Mouse (Mus musculus) kidney, postnatal 10 days (tissue): Measurements from ENCODE around the gene Synm.

Source experiments
- DNase-seq: peaks from one replicate; pipeline ENCODE4 v3.0.0; 2021; ENCODE audit warnings: mixed read lengths

Gene Synm

GRCm38 (mm10) chr7:67747731-67748305 lies 11.7 kb downstream of the Synm start:
- DNase-seq: no peak

- DNase-seq: no peak
These were observed 17.8 kb downstream of the Synm start for GRCm38 (mm10) chr7:67741706-67742105.

- DNase-seq: no peak
These were observed 18.7 kb downstream of the Synm start for GRCm38 (mm10) chr7:67740796-67741195.

GRCm38 (mm10) chr7:67740382-67740781 lies 19.2 kb downstream of the Synm start:
- DNase-seq: no peak

- DNase-seq: no peak
These were observed 27.3 kb downstream of the Synm start for GRCm38 (mm10) chr7:67732276-67732675.

GRCm38 (mm10) chr7:67730431-67731110 lies 29.0 kb downstream of the Synm start:
- DNase-seq: no peak

- no peak for DNase-seq
These were observed 30.7 kb downstream of the Synm start for GRCm38 (mm10) chr7:67728809-67729208.

- no peak for DNase-seq
These were observed 31.3 kb downstream of the Synm start for GRCm38 (mm10) chr7:67728203-67728602.

GRCm38 (mm10) chr7:67725016-67725415 lies 34.5 kb downstream of the Synm start:
- no peak for DNase-seq

GRCm38 (mm10) chr7:67724536-67724935 lies 35.0 kb downstream of the Synm start:
- DNase-seq: no peak

- DNase-seq: no peak
These were observed 37.4 kb downstream of the Synm start for GRCm38 (mm10) chr7:67722163-67722562.

GRCm38 (mm10) chr7:67718804-67719203 lies 40.7 kb downstream of the Synm start:
- DNase-seq: peak; percentile 52

- no peak for DNase-seq
These were observed 42.0 kb downstream of the Synm start for GRCm38 (mm10) chr7:67717520-67717919.

- DNase-seq: no peak
These were observed 42.6 kb downstream of the Synm start for GRCm38 (mm10) chr7:67716925-67717324.

GRCm38 (mm10) chr7:67716213-67716878 lies 43.2 kb downstream of the Synm start:
- no peak for DNase-seq

- no peak for DNase-seq
These were observed 44.4 kb downstream of the Synm start for GRCm38 (mm10) chr7:67715176-67715575.

GRCm38 (mm10) chr7:67713820-67714510 lies 45.6 kb downstream of the Synm start:
- DNase-seq: peak; percentile 67

- DNase-seq: no peak
These were observed 49.3 kb downstream of the Synm start for GRCm38 (mm10) chr7:67710216-67710615.

- DNase-seq: no peak
These were observed 51.4 kb downstream of the Synm start for GRCm38 (mm10) chr7:67708160-67708559.

GRCm38 (mm10) chr7:67701252-67701914 lies 58.2 kb downstream of the Synm start:
- no peak for DNase-seq

GRCm38 (mm10) chr7:67700846-67701245 lies 58.7 kb downstream of the Synm start:
- peak; percentile 69 for DNase-seq

- DNase-seq: no peak
These were observed 60.2 kb downstream of the Synm start for GRCm38 (mm10) chr7:67699301-67699700.
